Mouse (Mus musculus): ENCODE data around the gene Slc5a3. TPM values are rescaled to one million over a fixed set of nuclear protein-coding genes. Genes with fewer than 3 reads are reported as not detected.

The Slc5a3 gene
- polyA plus RNA-seq, 1 experiment from 2014 or later = 5.7 TPM

Other genes with a start within 250 kb of the Slc5a3 start
- 121 and 136 TPM in 2 replicates for gene Mrps6, start 52 bp upstream of the Slc5a3 start, polyA plus RNA-seq (2014; fragmentation: Nextera tagmentation; extraction: Ambion mirVana)
- 0.20 TPM in 1 of 2 replicates, not detected in the other for gene Gm49711, start within 50 bp of the Slc5a3 start, polyA plus RNA-seq (2014; fragmentation: Nextera tagmentation; extraction: Ambion mirVana)
- 1.8 and 1.9 TPM in 2 replicates for gene Kcne2, start 234.1 kb downstream of the Slc5a3 start, polyA plus RNA-seq (2014; fragmentation: Nextera tagmentation; extraction: Ambion mirVana)
- gene Smim11, start 243.0 kb downstream of the Slc5a3 start, polyA plus RNA-seq (2014; fragmentation: Nextera tagmentation; extraction: Ambion mirVana) = 117 and 119 TPM in 2 replicates

All from heart, embryonic 11.5 days (tissue).